Mouse (Mus musculus) embryonic fibroblast, embryonic 13.5 days (primary cell): ENCODE results near the gene Cep164. TPM values are rescaled to one million over a fixed set of nuclear protein-coding genes. Genes with fewer than 3 reads are reported as not detected.
A peak's percentile ranks its signal among the peaks of the same experiment; 100 is the strongest.

ENCODE experiments used
- H3K27ac ChIP-seq: 2 replicates; pipeline ENCODE4 v1.5.1; 2012; ENCODE audit warnings: low read length, control low read depth, inconsistent platforms; ENCODE audit not compliant: insufficient read depth
- H3K4me1 ChIP-seq: 2 replicates; pipeline ENCODE4 v1.6.1; 2011; ENCODE audit warnings: low read length; ENCODE audit not compliant: control insufficient read depth, insufficient read depth
- H3K4me3 ChIP-seq: 2 replicates; pipeline ENCODE4 v1.5.1; 2011; ENCODE audit warnings: mild to moderate bottlenecking, control low read depth, low read length; ENCODE audit not compliant: insufficient read depth
- CTCF ChIP-seq: IDR thresholded peaks from 2 replicates; pipeline ENCODE4 v1.5.1; 2011; ENCODE audit warnings: mild to moderate bottlenecking, control low read depth, low read length, moderate library complexity, borderline replicate concordance; ENCODE audit not compliant: insufficient read depth
- POLR2A ChIP-seq: IDR thresholded peaks from 2 replicates; pipeline ENCODE4 v1.6.1; 2011; ENCODE audit warnings: low read depth, mild to moderate bottlenecking, control low read depth, low read length, moderate library complexity
- polyA plus RNA-seq: library from polyadenylated mRNA; stranded (reverse); fragments of >200 nt; gene quantifications from 2 replicates; pipeline ENCODE4 v1.2.4, GENCODE M21; 2011; ENCODE audit warnings: low read depth; ENCODE audit not compliant: missing spikeins, insufficient read length

Gene Cep164
- 23.2 and 29.1 TPM in 2 replicates for polyA plus RNA-seq

DNA sequence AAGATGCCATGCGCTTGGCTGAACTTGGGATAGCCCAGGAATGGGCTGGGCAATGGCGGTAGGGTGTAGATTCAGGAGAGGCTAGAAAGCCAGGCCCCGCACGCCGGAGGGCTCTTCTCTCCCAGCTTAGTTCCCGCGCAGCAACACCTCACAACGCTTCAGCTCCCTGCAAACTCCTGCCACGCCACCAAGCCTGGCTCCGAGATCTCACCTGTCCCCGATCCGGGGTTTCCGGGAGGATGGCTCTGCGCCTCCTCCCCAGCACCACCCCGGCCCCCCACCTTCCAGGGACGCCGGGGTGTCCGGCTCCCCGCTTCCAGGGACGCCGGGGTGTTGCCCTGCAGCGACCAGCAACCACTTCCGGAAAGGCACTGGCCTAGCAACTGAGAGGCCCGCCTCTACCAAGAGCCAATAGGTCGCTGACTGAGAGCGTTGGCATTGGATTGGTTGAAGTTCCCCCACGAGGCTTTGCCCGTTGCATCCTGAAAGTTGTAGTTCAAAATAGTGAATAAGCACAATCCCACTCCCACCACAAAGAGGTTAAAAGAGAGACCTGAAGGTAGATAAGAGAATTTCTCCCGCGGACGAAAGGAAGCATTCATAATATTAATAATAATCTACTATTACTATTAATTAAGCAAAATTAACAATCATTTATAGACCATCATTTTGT is at the start of gene Cep164:
TSS of gene Cep164 (minus strand) at position 401 of the 673 bp plus-strand sequence.
- Histone ChIP-seq H3K27ac (peak within 1 kb of the TSS; percentile 42), H3K4me1 (peaks cover 3% of the 10 kb centered on the region; the same call in 1 of the 2 replicates), H3K4me3 (peak within 1 kb of the TSS; percentile 82)
- TF ChIP-seq CTCF (no peak), POLR2A (no peak; the same call in 1 of the 2 replicates)

DNA sequence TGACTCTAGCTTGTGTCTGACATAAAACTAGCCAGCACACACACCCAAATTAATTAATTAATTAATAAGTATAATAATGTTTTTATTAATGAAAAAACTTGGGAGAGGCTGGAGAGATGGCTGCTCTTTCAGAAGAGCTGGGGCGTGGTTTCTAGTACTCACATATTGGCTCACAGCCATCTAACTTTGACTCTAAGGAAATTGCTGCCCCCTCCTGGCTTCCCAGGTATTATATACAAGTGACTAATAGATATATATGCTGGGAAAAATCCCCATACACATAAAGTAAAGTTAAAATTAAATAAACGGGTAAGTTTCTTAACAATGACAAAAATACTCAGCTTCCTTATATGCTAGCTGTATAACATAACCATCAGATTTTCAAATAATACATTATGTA is 49.4 kb upstream of the Cep164 start:
- peaks cover 7% of the 10 kb centered on the region for H3K4me1 ChIP-seq
- H3K4me3 ChIP-seq: no peak overlapping the region
- TF ChIP-seq CTCF (no peak), POLR2A (no peak)
- no peak overlapping the region for H3K27ac ChIP-seq

DNA sequence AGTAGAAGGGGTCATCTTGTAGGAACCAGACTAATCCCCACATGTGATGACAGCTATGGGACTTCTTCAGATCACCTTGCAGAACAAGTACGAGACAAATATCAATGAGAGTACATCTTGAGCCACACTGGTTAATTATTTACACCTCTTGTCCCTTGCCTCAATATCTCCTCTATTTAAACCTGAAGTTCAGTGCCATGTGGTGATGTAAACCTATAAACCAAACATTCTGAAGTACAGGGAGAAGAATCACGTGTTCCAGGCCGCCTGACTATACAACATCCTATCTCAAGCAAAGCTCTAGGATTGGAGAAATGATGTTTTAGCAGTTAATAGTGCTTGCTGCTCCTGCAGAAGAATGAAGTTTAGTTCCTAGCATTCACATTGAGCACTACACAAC is 41.8 kb upstream of the Cep164 start:
- no peak overlapping the region for H3K27ac ChIP-seq
- H3K4me3 ChIP-seq: no peak overlapping the region
- H3K4me1 ChIP-seq: no peaks in the 10 kb centered on the region
- no peak for TF ChIP-seq CTCF
- TF ChIP-seq POLR2A: no peak

DNA sequence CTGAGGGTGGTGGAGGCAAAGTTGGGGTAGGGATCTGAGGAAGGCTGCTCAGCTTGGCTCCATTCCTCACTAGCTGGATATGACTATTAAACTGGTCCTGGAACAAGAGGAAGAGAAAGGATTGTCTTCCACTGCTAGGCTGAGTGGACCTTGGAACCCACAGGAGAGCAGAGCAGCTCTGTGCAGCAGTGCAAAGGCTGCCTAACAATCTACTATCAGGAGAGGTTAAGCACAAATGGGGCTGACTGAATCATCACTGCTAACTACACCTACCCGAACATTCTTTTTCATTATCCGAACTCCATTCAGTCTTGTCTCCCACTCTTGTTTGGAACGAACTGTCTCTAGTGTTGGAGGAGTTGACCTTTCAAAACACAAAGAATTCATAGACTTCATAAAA is 40.7 kb upstream of the Cep164 start:
- Histone ChIP-seq H3K4me3 (no peak overlapping the region), H3K27ac (no peak overlapping the region), H3K4me1 (no peaks in the 10 kb centered on the region)
- TF ChIP-seq CTCF (no peak), POLR2A (no peak)

DNA sequence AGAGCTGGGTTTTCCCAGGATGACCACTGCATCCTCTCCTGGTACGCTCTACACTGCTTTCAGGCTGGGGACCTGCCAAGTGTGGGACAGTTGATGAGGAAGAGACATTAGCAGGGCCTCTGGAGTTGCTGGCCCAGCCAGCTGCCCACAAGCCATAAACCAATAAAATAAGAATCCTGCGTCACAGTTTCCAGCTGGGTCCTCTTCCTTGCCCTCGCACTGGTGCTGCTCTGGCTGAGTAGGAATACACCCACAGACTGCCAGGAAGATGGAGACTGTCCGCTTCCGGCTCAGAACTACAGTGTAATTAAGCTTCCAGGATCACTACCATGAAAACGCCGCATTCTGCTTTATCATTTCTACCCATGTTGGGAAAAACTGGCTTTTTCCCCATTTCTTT is 33.3 kb upstream of the Cep164 start:
- Histone ChIP-seq H3K4me3 (no peak overlapping the region), H3K27ac (no peak overlapping the region), H3K4me1 (no peaks in the 10 kb centered on the region)
- TF ChIP-seq CTCF (no peak), POLR2A (no peak)

DNA sequence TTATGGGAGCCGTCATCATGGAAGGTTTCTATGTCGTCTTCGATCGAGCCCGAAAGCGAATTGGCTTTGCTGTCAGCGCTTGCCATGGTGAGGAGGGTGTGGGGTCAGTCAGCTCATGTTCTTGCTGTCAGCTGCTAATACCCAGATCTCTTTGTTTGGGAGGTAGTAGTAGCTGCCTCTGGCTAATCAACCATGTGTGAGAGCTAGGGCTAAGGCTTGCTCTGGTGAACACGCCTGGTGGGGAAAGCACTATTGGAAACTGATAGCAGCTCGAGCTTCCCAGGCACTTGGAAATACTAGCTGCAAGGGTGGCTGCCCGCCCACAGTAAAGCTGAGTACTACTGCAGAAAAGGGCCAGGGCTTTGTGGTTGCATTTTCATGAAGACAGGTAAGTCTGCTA is 30.9 kb upstream of the Cep164 start:
- H3K27ac ChIP-seq: no peak overlapping the region
- H3K4me1 ChIP-seq: no peaks in the 10 kb centered on the region
- no peak overlapping the region for H3K4me3 ChIP-seq
- TF ChIP-seq POLR2A (no peak), CTCF (no peak)

DNA sequence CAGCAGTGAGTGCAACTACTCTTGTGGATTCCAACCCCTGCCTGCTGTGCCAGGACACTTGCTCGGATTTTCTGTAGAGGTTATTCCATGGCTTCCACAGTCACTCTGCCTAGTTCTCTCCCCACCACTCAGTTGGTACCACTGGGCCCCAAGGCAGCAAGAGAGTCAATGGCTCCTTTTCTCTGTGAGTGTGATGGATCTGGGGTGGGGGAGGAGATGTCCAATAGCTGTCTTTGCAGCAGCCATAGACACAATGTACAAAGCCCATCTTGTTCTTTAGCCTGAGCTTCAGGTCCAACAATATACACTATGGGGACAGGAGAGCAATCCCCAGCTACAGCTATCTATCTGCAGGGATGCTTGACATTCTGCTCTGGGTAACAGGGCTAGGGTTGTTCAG is 25.6 kb upstream of the Cep164 start:
- TF ChIP-seq POLR2A: no peak
- TF ChIP-seq CTCF: no peak

DNA sequence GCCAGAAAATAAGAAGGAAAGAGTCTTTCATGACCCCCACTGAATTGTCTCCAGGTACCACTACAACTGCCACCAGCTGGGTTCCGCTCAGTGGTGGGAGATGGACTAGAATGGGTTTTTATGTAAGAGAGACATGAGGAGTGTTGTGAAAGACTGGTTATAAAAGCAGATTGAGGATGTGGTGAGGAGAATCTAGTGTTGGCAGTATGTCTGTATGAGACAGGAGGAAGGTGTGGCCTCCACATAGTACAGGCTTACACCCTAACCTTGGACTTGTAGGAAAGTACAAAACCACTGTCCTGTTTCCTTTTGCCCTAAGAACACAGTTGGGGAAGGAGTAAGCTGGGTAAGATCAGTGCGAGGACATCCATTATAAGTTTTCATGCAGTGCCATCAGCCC is 25.2 kb upstream of the Cep164 start:
- Histone ChIP-seq H3K27ac (no peak overlapping the region), H3K4me3 (no peak overlapping the region)
- TF ChIP-seq POLR2A: no peak
- TF ChIP-seq CTCF: no peak

More for the DNA sequence above, 25.6 kb upstream of the Cep164 start:
- H3K27ac ChIP-seq: no peak overlapping the region
- H3K4me3 ChIP-seq: no peak overlapping the region
- H3K4me1 ChIP-seq: peaks cover 2% of the 10 kb centered on the region

DNA sequence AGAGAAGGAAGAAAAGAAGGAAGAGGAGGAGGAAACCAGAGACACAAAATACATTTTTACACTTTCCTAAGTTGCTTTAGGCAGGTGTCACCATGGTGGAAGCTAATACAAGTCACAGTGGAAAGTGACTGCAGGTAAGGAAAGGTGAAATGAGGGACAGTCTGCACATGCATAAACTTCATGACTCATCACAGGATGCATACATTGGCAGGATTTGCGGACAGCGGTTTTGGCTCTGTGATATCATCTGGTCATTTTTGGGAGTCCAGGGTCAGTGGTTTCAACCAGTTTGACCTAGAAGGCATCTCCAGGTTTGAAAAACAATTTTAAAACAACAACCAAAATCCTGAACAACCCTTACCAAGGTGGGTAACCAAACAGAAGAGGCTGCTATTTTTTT is 23.3 kb upstream of the Cep164 start:
- peaks cover 6% of the 10 kb centered on the region for H3K4me1 ChIP-seq
- no peak overlapping the region for H3K4me3 ChIP-seq
- no peak overlapping the region for H3K27ac ChIP-seq
- no peak for TF ChIP-seq POLR2A
- no peak for TF ChIP-seq CTCF

More for the DNA sequence above, 25.2 kb upstream of the Cep164 start:
- peaks cover 4% of the 10 kb centered on the region for H3K4me1 ChIP-seq

DNA sequence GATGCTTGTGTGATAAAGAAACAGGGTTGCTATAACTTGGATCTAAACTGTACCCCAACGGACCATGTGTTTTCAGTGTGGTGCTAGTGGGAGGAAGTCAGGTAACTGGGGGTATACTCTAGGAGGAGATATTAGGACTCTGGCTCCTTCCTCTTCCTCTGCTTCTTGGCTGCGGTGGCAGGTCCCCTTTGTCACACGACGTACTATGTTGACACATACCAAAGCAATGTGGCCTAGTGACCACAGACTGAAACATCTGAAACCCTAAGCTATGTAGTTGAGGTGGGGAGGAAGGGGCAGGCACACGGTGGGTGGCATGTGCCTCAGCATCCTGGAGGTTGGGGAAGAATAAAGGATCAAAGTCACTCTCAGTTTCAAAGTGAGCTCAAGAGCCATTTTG is 22.8 kb upstream of the Cep164 start:
- H3K4me1 ChIP-seq: peaks cover 10% of the 10 kb centered on the region
- no peak overlapping the region for H3K27ac ChIP-seq
- no peak overlapping the region for H3K4me3 ChIP-seq
- TF ChIP-seq POLR2A (no peak), CTCF (no peak)
